Mouse (Mus musculus): ENCODE measurements around the gene Vmn1r115. TPM values are rescaled to one million over a fixed set of nuclear protein-coding genes. Genes with fewer than 3 reads are reported as not detected.

Vmn1r115 gene
- not detected for total RNA-seq (2023)

GRCm38 (mm10) chr7:20844885-20845284 lies at the start of gene Vmn1r115:
TSS of gene Vmn1r115 (minus strand) at chr7:20844985.

GRCm38 (mm10) chr7:20884021-20884420 lies 39.2 kb upstream of the Vmn1r115 start, which contains the start of gene Vmn1r117:
TSS of gene Vmn1r117 (minus strand) at chr7:20884121.

DNA sequence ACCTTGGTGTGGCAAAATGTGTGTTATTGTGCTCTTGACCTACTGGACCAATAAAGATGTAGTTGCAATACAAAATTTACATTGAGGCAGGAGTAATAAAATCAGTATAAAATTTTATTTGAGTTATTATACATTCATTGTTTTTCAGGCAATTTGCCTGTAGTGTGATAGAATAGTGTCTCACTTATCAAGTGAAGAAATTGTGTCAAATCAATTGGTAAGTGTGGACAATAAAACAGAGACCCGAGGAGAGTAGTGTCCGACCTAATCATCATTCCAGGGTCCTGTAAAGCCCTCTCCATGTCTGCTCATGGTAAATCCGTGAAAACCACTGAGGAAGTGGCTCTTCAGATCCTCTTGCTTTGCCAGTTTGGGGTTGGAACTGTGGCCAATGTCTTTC lies 27.2 kb upstream of the Vmn1r115 start, which contains the start of gene Vmn1r116:
Vmn1r116 (plus strand) TSS at position 301 of the 400 bp plus-strand sequence.

DNA sequence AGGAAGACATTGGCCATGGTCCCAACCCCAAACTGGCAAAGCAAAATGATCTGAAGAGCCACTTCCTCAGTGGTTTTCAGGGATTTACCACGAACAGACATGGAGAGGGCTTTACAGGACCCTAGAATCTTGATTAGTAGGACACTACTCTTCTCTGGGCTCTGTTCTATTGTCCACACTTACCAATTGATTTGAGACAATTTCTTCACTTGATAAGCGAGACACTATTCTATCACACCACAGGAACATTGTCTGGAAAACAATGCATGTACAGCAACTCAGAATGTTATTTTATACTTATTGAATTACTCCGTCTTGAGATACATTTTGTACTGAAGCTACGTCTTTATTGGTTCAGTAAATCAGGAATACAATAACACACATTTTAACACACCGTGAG lies 32.7 kb downstream of the Vmn1r115 start, which contains the start of gene Vmn1r114:
Vmn1r114 (minus strand) TSS at position 101 of the 400 bp plus-strand sequence.

Other genes starting within 250 kb of the Vmn1r115 start
- gene Gm4513, start 246.0 kb downstream of the Vmn1r115 start, total RNA-seq (2023) = not detected
- not detected for gene Vmn1r107, start 176.1 kb downstream of the Vmn1r115 start, total RNA-seq (2023)
- not detected for gene Vmn1r111, start 141.8 kb downstream of the Vmn1r115 start, total RNA-seq (2023)
- not detected for gene Gm10668, start 114.4 kb downstream of the Vmn1r115 start, total RNA-seq (2023)
- not detected for gene Vmn1r112, start 73.8 kb downstream of the Vmn1r115 start, total RNA-seq (2023)
- not detected for gene Vmn1r113, start 57.7 kb downstream of the Vmn1r115 start, total RNA-seq (2023)
- gene Vmn1r114, start 32.8 kb downstream of the Vmn1r115 start, total RNA-seq (2023) = not detected
- gene Vmn1r116, start 27.3 kb upstream of the Vmn1r115 start, total RNA-seq (2023) = not detected
- not detected for gene Vmn1r117, start 39.1 kb upstream of the Vmn1r115 start, total RNA-seq (2023)
- not detected for gene Vmn1r118, start 67.4 kb upstream of the Vmn1r115 start, total RNA-seq (2023)
- gene Vmn1r119, start 167.5 kb upstream of the Vmn1r115 start, total RNA-seq (2023) = not detected
- not detected for gene Vmn1r120, start 208.8 kb upstream of the Vmn1r115 start, total RNA-seq (2023)